Mouse (Mus musculus) neural tube, embryonic 11.5 days (tissue): ENCODE measurements at regions not wholly inside any gene's neighbourhood (a gene's known extent, or its start where the extent isn't known, plus 50 kb on each side); places are given as distances from the start of the nearest gene placed in this dataset.

Experiments
- ATAC-seq: fragments of 200-750 bp; cut with Nextera tagmentation; 2 replicates; pipeline ENCODE4 v1.8.0; 2017; ENCODE audit warnings: moderate number of reproducible peaks, mild to moderate bottlenecking, moderate TSS enrichment, moderate library complexity; ENCODE audit not compliant: insufficient read depth, low FRiP score, low TSS enrichment
- DNase-seq: peaks from one replicate; pipeline ENCODE4 v3.0.0-alpha.2; 2015; ENCODE audit warnings: low spot score
- H3K27ac ChIP-seq: fragments of 300-500 bp; sonication (generic); 2 replicates; pipeline ENCODE4 v1.5.1; 2014; ENCODE audit warnings: low read depth, mild to moderate bottlenecking, low read length
- H3K27me3 ChIP-seq: fragments of 300-500 bp; sonication (generic); 2 replicates; pipeline ENCODE4 v1.6.1; 2014; ENCODE audit warnings: mild to moderate bottlenecking, low read length, mixed read lengths; ENCODE audit not compliant: control insufficient read depth, insufficient read depth
- H3K36me3 ChIP-seq: fragments of 300-500 bp; sonication (generic); 2 replicates; pipeline ENCODE4 v1.6.1; 2014; ENCODE audit warnings: mild to moderate bottlenecking, low read length, moderate library complexity, mixed read lengths; ENCODE audit not compliant: control insufficient read depth, insufficient read depth
- H3K4me1 ChIP-seq: fragments of 300-500 bp; sonication (generic); 2 replicates; pipeline ENCODE4 v1.6.1; 2014; ENCODE audit warnings: low read length, mixed read lengths; ENCODE audit not compliant: control insufficient read depth, insufficient read depth
- H3K4me2 ChIP-seq: fragments of 300-500 bp; sonication (generic); 2 replicates; pipeline ENCODE4 v1.6.1; 2014; ENCODE audit warnings: low read depth, mild to moderate bottlenecking, moderate library complexity
- H3K4me3 ChIP-seq: fragments of 300-500 bp; sonication (generic); 2 replicates; pipeline ENCODE4 v1.5.1; 2014; ENCODE audit warnings: low read depth, low read length
- H3K9ac ChIP-seq: fragments of 300-500 bp; sonication (generic); 2 replicates; pipeline ENCODE4 v1.6.1; 2014; ENCODE audit warnings: mild to moderate bottlenecking, low read length
- H3K9me3 ChIP-seq: fragments of 300-500 bp; sonication (generic); 2 replicates; pipeline ENCODE4 v1.6.1; 2016; ENCODE audit warnings: low read length; ENCODE audit not compliant: control insufficient read depth
- WGBS: fragments of 180-500 bp; shearing (Covaris S2); extraction: QIAGEN DNeasy Blood & Tissue Kit; methylation state at CpG from one replicate; pipeline ENCODE4 v1.1.7; 2014; 5-methylcytosine and 5-hydroxymethylcytosine counted together

DNA sequence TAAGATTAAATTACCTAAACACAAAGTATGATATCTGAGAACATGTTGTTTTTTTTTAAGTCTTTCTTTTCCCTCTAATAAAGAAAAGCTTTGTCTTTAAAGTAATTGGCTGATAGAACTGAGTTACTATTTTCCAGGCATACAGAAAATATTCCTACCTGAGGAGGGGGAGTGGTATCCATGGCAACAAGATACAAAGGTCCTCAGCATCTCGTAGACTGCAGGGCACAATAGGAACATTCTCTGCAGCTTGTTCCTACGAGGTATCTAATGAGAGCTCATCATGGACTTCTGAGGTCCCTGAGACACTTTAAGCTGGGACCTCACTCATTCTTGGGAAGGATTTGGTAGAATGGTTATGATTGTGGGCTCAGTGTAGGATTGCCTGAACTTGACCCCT lies 225.5 kb upstream of the Cdh4 start:
- H3K9ac ChIP-seq, result no peak overlapping the region
- H3K27me3 ChIP-seq, result no peaks in the 10 kb centered on the region
- no peak overlapping the region for H3K4me2 ChIP-seq
- ATAC-seq (no peak), DNase-seq (no peak)
- no peaks in the 10 kb centered on the region for H3K36me3 ChIP-seq
- no peaks in the 10 kb centered on the region for H3K9me3 ChIP-seq
- H3K27ac ChIP-seq, result no peak overlapping the region
- 50% methylated on average over 2 of the region's 2 CpGs for WGBS
- H3K4me3 ChIP-seq, result no peak overlapping the region
- no peaks in the 10 kb centered on the region for H3K4me1 ChIP-seq

DNA sequence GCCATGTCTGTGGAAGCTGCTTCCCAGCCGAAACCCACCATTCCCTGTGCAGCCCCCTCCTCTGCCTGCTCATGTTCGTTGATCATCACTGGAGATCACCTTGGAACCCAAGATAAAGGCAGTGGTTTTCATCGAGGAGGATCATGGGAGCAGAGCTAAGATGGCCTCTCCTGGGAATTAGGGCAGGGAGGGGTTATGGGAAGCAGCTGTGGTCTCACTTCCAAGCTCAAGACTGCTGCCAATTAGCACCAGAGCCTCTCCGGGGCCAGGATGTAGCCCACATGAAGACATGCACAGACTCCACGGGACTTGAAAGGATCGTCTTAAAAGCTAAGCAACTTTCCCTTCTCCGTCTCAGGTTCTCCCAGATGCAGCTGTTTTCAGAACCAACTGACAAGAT lies 214.1 kb upstream of the Cdh4 start:
- no peak overlapping the region for H3K4me3 ChIP-seq
- H3K27me3 ChIP-seq, result no peaks in the 10 kb centered on the region
- H3K36me3 ChIP-seq, result no peaks in the 10 kb centered on the region
- 75% methylated on average over 7 of the region's 7 CpGs for WGBS
- no peak for DNase-seq
- H3K4me1 ChIP-seq, result no peaks in the 10 kb centered on the region
- no peak for ATAC-seq
- H3K9ac ChIP-seq, result no peak overlapping the region
- H3K9me3 ChIP-seq, result no peaks in the 10 kb centered on the region
- H3K4me2 ChIP-seq, result no peak overlapping the region
- no peak overlapping the region for H3K27ac ChIP-seq

- no peaks in the 10 kb centered on the region for H3K9me3 ChIP-seq
- 83% methylated on average over 6 of the region's 6 CpGs for WGBS
- H3K4me2 ChIP-seq, result no peak overlapping the region
- no peaks in the 10 kb centered on the region for H3K27me3 ChIP-seq
- H3K4me1 ChIP-seq, result no peaks in the 10 kb centered on the region
- no peak overlapping the region for H3K4me3 ChIP-seq
- DNase-seq (no peak), ATAC-seq (no peak)
- no peaks in the 10 kb centered on the region for H3K36me3 ChIP-seq
- no peak overlapping the region for H3K27ac ChIP-seq
- no peak overlapping the region for H3K9ac ChIP-seq
Measured at GRCm38 (mm10) chr2:179231708-179232354, 210.4 kb upstream of the Cdh4 start.

DNA sequence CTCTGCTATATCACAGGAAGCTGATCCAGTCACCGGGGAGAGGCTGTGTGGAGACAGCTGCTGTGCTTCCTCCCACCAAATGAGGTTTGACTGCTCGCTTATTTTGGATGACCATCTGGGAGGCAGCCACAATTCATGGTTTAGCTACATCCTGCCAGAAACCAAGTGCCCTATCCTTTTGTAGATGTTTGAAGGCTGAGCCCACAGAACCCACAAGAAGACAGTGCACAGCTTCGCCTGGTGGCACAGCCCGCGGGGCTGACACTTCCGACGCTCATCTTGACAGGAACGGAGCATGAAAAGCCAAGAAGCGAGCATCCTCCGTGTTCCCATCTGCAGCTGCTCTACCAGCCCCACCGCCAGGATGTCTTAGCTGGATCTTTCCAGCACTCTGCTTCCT lies 204.1 kb upstream of the Cdh4 start:
- H3K9me3 ChIP-seq, result no peaks in the 10 kb centered on the region
- H3K4me3 ChIP-seq, result no peak overlapping the region
- no peak overlapping the region for H3K4me2 ChIP-seq
- DNase-seq, result no peak
- H3K9ac ChIP-seq, result no peak overlapping the region
- no peak overlapping the region for H3K27ac ChIP-seq
- no peaks in the 10 kb centered on the region for H3K27me3 ChIP-seq
- no peaks in the 10 kb centered on the region for H3K4me1 ChIP-seq
- no peaks in the 10 kb centered on the region for H3K36me3 ChIP-seq
- ATAC-seq, result no peak
- WGBS, result 85% methylated on average over 11 of the region's 11 CpGs

DNA sequence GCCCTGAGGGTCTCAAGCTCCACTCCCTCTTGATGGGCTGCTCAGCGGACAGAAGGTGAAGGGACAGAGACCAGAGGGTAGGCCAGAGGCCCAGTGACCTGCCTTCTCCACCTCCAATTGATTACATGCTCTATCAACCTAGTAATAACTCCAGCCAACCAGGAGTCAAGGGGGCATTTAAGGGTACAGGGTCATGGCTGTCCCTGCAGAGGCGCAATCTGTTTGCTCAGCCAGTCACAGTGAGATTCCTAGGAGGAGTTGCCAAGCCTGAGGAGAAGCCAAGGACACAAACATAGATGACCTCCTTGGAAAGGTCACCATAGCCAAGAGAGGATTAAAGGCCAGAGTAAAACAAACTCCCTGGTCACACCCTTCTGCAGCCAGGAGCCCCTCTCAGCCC lies 181.3 kb upstream of the Cdh4 start:
- H3K36me3 ChIP-seq, result no peaks in the 10 kb centered on the region
- no peaks in the 10 kb centered on the region for H3K27me3 ChIP-seq
- WGBS, result 74% methylated on average over 2 of the region's 2 CpGs
- no peaks in the 10 kb centered on the region for H3K4me1 ChIP-seq
- no peak for DNase-seq
- no peaks in the 10 kb centered on the region for H3K9me3 ChIP-seq
- no peak overlapping the region for H3K4me2 ChIP-seq
- no peak for ATAC-seq
- H3K9ac ChIP-seq, result no peak overlapping the region
- no peak overlapping the region for H3K27ac ChIP-seq
- no peak overlapping the region for H3K4me3 ChIP-seq

DNA sequence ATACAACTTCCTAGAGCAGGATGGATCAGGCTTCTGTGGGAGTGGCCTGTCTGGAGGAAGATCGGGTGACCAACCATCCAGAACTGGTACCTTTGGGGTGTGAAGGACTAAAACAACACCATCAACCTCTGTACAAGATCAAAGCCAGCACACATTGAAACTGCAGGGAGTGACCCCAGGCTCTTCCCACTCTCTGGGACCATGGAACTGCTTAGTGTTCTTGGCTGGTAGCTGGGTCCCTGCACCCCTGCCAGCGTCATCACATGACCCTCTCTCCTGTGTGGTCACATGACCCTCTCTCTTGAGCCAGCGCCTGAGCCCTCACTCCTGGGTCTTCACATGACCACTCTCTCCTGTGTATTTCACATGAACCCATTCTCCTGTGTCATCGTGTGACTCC lies 178.3 kb upstream of the Cdh4 start:
- no peaks in the 10 kb centered on the region for H3K36me3 ChIP-seq
- H3K4me3 ChIP-seq, result no peak overlapping the region
- H3K4me1 ChIP-seq, result no peaks in the 10 kb centered on the region
- H3K27ac ChIP-seq, result no peak overlapping the region
- ATAC-seq, result no peak
- no peak for DNase-seq
- no peaks in the 10 kb centered on the region for H3K27me3 ChIP-seq
- no peak overlapping the region for H3K9ac ChIP-seq
- no peaks in the 10 kb centered on the region for H3K9me3 ChIP-seq
- no peak overlapping the region for H3K4me2 ChIP-seq
- 85% methylated on average over 4 of the region's 4 CpGs for WGBS

GRCm38 (mm10) chr2:179265436-179265835 lies 176.8 kb upstream of the Cdh4 start:
- no peak for DNase-seq
- 79% methylated on average over 5 of the region's 5 CpGs for WGBS

DNA sequence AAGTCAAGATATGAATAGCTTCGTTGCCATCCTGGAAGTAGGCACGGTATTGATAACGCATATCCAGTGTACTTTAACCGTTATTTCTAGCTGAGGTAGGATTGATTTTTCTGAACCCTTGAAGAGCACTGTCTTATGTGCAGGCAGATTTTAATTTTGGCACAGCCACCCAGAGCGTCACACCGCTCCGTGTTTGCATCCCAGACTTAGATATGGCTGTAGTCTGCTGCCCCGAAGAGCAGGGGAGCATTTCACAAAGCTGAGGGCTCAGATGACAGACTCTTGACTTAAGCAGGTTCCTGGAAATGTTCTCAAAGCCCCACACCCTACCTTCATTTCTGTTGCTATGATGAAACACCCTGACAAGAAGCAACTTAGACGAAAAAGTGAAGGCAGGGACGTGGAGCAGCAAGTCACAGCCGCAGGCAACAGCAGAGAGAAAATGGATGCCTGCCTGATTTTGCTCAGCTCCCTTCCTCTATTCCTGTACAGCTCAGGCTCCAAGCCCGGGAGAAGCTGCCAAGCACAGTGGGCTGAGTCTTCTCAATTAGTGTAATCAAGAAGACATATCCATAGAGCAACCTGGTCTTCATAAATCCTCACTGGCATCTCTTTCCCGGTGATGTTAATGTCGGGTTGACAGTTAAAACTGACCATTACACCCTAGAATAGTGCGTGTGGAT lies 164.9 kb upstream of the Cdh4 start:
- H3K4me2 ChIP-seq, result no peak overlapping the region
- no peaks in the 10 kb centered on the region for H3K9me3 ChIP-seq
- no peak overlapping the region for H3K4me3 ChIP-seq
- H3K27me3 ChIP-seq, result no peaks in the 10 kb centered on the region
- no peak overlapping the region for H3K27ac ChIP-seq
- 90% methylated on average over 15 of the region's 15 CpGs for WGBS
- no peak overlapping the region for H3K9ac ChIP-seq
- H3K4me1 ChIP-seq, result no peaks in the 10 kb centered on the region
- no peak for ATAC-seq
- DNase-seq, result no peak
- H3K36me3 ChIP-seq, result no peaks in the 10 kb centered on the region

More at GRCm38 (mm10) chr2:179265436-179265835, 176.8 kb upstream of the Cdh4 start:
- ATAC-seq, result no peak
- Histone ChIP-seq H3K4me1 (no peaks in the 10 kb centered on the region), H3K9me3 (no peaks in the 10 kb centered on the region), H3K4me3 (no peak overlapping the region), H3K4me2 (no peak overlapping the region), H3K9ac (no peak overlapping the region), H3K27ac (no peak overlapping the region), H3K36me3 (no peaks in the 10 kb centered on the region), H3K27me3 (no peaks in the 10 kb centered on the region)

GRCm38 (mm10) chr2:179277887-179278282 lies 164.3 kb upstream of the Cdh4 start:
- no peak overlapping the region for H3K4me2 ChIP-seq
- H3K4me1 ChIP-seq, result no peaks in the 10 kb centered on the region
- H3K36me3 ChIP-seq, result no peaks in the 10 kb centered on the region
- no peak overlapping the region for H3K27ac ChIP-seq
- 90% methylated on average over 4 of the region's 4 CpGs for WGBS
- H3K9me3 ChIP-seq, result no peaks in the 10 kb centered on the region
- H3K27me3 ChIP-seq, result no peaks in the 10 kb centered on the region
- no peak for DNase-seq
- no peak for ATAC-seq
- no peak overlapping the region for H3K9ac ChIP-seq
- no peak overlapping the region for H3K4me3 ChIP-seq
